Mouse (Mus musculus) olfactory bulb, adult 2 months (tissue): Measurements from ENCODE around the gene Nsun2. TPM values are rescaled to one million over a fixed set of nuclear protein-coding genes. Genes with fewer than 3 reads are reported as not detected.

Source experiments
- H3K27ac ChIP-seq: fragments of 200-500 bp; 2 replicates; pipeline ENCODE4 v1.5.1; 2012; ENCODE audit warnings: low read depth, low read length; ENCODE audit not compliant: insufficient read depth
- H3K4me1 ChIP-seq: fragments of 200-500 bp; 2 replicates; pipeline ENCODE4 v1.6.1; 2012; ENCODE audit warnings: low read length; ENCODE audit not compliant: control insufficient read depth, insufficient read depth
- H3K4me3 ChIP-seq: fragments of 200-500 bp; 2 replicates; pipeline ENCODE4 v1.5.1; 2012; ENCODE audit warnings: mild to moderate bottlenecking, low read depth, low read length, moderate library complexity; ENCODE audit not compliant: insufficient read depth
- CTCF ChIP-seq: fragments of 200-500 bp; IDR thresholded peaks from 2 replicates; pipeline ENCODE4 v1.5.1; 2012; ENCODE audit warnings: low read depth, mild to moderate bottlenecking, low read length, moderate library complexity; ENCODE audit not compliant: insufficient read depth
- POLR2A ChIP-seq: fragments of 200-500 bp; IDR thresholded peaks from 2 replicates; pipeline ENCODE4 v1.6.1; 2012; ENCODE audit warnings: mild to moderate bottlenecking, low read depth, low read length, moderate library complexity; ENCODE audit not compliant: insufficient read depth
- WGBS: fragments of 180-500 bp; shearing (Covaris S2); methylation state at CpG from one replicate; pipeline ENCODE4 v1.1.7; 2018; 5-methylcytosine and 5-hydroxymethylcytosine counted together
- polyA plus RNA-seq: library from polyadenylated mRNA; stranded (reverse); fragments of >200 nt; gene quantifications from 2 replicates; pipeline ENCODE4 v1.2.4, GENCODE M21; 2012; ENCODE audit warnings: low replicate concordance; ENCODE audit not compliant: missing spikeins, insufficient read depth, insufficient read length

Gene Nsun2
- polyA plus RNA-seq, 1 experiment = not detected

DNA sequence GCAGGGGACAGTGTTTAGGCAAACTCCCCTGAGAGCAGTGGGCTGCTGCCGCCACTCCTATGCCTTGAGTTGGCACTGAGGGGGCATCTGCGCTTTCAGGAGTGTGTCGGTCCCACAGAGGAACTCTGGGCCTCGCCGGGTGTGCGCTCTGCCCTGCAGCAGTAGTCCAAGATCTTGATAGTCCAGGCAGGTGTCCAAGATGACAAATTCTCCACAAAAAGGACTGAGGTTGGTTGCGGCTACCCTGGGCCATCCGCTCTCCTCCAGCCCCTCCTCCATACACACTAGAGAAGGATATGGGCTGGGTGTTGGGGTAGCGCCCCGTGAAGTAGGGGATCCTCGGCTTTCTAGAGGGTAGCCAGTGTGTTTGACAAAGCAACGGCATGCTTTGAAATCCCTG lies 10.0 kb downstream of the Nsun2 start:
- TF ChIP-seq CTCF (no peak), POLR2A (no peak)
- H3K4me1 ChIP-seq = peaks cover 27% of the 10 kb centered on the region
- no peak overlapping the region for H3K27ac ChIP-seq
- 64% methylated on average over 12 of the region's 12 CpGs for WGBS
- no peak overlapping the region for H3K4me3 ChIP-seq

DNA sequence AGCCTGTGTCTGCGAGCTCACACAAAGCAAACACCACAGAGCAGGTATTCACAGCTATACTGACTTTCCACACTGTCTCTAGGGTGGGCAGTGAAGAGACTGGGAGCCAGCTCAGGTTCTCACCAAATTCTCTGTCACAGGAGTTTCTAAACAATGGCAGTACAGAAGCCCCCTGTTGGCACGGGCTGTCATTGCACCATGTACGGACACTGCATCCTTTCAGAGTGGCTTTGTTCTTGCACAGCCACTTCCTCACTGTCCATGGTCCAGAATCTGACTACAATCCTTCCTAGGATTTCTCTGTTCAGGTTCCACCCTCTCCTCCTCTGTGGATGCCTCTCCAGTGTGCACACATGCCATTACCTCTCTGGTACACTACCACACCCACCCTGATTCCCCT lies 11.5 kb downstream of the Nsun2 start:
- Histone ChIP-seq H3K4me3 (no peak overlapping the region), H3K4me1 (peaks cover 27% of the 10 kb centered on the region), H3K27ac (no peak overlapping the region)
- TF ChIP-seq CTCF = no peak
- TF ChIP-seq POLR2A = no peak
- 40% methylated on average over 3 of the region's 3 CpGs for WGBS

DNA sequence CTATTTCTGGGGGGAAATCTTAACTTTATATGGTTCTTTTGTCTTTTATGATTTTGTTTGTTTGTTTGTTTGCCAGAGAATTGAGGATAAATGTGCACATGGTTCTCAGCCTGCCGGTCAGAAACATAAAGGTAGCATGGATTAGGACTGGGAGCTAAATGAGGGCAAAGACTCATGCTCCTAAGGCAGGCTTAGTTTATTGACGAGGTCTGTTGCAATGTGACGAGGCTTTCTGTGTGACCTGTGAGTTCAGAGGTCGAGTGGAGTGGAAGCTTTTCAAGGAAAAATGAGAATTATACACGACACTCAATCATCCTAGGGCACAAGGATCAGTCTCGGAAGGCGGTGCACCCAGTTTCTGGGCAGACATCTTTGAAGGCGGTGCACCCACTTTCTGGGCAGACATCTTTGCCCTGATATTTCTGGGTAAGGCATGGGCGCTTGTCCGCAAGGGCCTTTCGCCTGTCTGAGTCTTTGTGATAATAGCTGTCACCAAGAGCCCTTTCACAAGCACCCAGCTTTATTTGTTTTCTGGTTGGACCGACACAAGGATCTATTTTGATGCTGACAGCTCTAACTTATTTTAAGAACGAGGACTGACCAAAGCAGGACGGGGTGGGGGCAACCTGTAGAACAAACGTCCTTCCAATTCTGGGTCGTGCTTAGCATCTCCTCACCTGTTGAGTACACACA lies 14.1 kb downstream of the Nsun2 start:
- no peak overlapping the region for H3K4me3 ChIP-seq
- WGBS = 74% methylated on average over 16 of the region's 16 CpGs
- H3K27ac ChIP-seq = no peak overlapping the region
- peaks cover 14% of the 10 kb centered on the region for H3K4me1 ChIP-seq
- no peak for TF ChIP-seq POLR2A
- no peak for TF ChIP-seq CTCF

DNA sequence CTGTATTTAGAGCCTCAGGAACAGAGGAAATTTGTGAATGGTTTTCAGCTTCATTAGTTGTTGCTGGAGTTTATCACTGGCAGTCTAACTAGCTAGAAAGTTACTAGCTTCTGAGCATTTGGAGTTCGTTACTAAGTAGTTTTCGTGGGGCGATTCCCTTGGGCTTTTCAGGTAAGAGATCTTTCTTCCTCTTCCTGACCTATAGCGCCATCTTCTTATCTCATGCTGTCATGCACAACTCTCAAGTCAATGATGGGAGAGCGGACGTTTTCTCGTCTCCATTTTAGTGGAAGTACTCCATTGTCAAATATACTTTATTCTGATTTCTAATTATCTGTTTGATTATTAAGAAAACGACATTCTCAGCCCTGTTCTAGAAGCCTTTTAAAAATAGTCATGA lies 16.4 kb downstream of the Nsun2 start:
- H3K4me1 ChIP-seq = no peaks in the 10 kb centered on the region
- TF ChIP-seq CTCF (no peak), POLR2A (no peak)
- WGBS = 58% methylated on average over 8 of the region's 8 CpGs
- H3K27ac ChIP-seq = no peak overlapping the region
- H3K4me3 ChIP-seq = no peak overlapping the region

DNA sequence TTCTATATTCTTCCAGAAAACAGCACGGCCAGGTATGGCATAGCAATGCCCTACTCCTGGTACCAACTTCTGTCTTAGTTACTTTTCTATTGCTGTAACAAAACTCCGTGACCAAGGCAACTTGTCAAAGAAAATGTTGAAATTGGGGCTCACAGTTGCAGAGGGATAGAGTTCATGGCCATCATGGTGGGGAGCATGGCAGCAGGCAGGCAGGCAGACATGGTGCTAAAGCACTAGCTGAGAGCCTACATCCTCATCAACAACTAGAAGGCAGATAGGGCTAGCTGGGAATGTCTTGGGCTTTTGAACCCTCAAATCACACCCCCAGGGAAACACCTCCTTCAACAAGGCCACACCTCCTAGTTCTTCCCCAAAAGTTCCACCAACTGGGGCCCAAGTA lies 17.3 kb downstream of the Nsun2 start:
- TF ChIP-seq POLR2A (no peak), CTCF (no peak)
- WGBS = 94% methylated on average over 2 of the region's 2 CpGs

DNA sequence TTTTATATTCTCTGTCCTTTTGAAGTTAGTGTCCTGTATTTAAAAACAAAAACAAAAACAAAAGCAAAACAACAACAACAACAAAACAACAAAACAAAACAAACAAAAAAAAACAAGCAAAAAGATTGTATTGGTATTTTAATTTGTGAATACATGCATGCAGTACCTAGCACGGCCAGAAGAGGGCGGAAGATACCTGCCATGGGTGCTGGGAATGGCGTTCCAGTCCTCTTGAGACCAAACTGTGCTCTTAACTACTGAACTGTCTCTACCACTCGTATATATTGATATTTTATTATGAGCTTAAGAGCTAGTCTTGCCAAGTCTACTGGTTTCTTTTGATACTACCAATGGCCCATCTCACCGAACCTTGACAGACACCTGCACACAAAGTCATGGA lies 19.5 kb downstream of the Nsun2 start:
- no peak overlapping the region for H3K4me3 ChIP-seq
- no peak for TF ChIP-seq POLR2A
- TF ChIP-seq CTCF = peak; percentile 45; the same call in 1 of the 2 replicates
- 19% methylated on average over 5 of the region's 5 CpGs for WGBS
- H3K27ac ChIP-seq = no peak overlapping the region
- no peaks in the 10 kb centered on the region for H3K4me1 ChIP-seq

More for the DNA sequence above, 17.3 kb downstream of the Nsun2 start:
- Histone ChIP-seq H3K4me3 (no peak overlapping the region), H3K27ac (no peak overlapping the region), H3K4me1 (no peaks in the 10 kb centered on the region)

DNA sequence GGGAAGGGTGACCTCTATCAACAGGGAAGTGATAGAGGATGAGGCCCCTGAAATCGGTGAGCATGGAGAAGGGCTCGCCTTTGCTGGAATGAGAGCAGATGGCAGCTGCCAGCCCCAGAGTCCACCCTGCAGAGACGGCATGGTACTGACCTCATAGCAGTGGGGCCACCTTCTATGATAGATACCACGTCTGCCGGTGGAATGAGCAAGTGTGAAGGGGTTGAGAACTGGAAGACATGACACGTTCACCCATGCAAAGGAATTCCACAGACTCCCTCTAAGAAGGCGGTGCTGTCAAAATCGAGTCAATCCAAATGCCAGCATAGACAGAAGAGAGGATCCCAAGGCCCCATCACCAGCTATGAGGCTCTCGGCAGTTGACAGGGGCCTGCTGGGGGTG lies 20.7 kb downstream of the Nsun2 start:
- TF ChIP-seq CTCF (no peak), POLR2A (no peak)
- no peaks in the 10 kb centered on the region for H3K4me1 ChIP-seq
- 89% methylated on average over 9 of the region's 9 CpGs for WGBS

DNA sequence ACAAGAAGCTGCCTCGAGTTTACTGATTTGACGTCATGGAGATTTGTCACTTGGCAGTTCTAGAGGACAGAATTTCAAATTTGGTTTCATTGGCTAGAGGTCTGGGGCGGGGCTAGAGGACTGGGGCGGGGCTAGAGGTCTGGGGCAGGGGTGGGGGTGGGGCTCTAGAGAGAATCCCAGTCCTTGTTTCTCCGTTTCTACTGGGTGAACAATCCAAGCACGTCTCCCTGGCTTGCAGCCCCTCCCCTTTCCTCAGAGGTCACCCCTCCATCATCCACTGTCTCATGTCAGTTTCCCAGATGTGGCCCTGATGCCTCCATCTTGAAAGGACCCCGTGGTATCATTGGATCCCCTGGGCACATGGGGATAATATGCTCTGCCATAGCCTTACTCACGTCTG lies 21.5 kb downstream of the Nsun2 start:
- TF ChIP-seq CTCF (no peak), POLR2A (no peak)
- Histone ChIP-seq H3K4me3 (no peak overlapping the region), H3K27ac (no peak overlapping the region), H3K4me1 (no peaks in the 10 kb centered on the region; the same call in 1 of the 2 replicates)
- WGBS = 44% methylated on average over 8 of the region's 8 CpGs

More for the DNA sequence above, 20.7 kb downstream of the Nsun2 start:
- Histone ChIP-seq H3K27ac (no peak overlapping the region), H3K4me3 (no peak overlapping the region)

DNA sequence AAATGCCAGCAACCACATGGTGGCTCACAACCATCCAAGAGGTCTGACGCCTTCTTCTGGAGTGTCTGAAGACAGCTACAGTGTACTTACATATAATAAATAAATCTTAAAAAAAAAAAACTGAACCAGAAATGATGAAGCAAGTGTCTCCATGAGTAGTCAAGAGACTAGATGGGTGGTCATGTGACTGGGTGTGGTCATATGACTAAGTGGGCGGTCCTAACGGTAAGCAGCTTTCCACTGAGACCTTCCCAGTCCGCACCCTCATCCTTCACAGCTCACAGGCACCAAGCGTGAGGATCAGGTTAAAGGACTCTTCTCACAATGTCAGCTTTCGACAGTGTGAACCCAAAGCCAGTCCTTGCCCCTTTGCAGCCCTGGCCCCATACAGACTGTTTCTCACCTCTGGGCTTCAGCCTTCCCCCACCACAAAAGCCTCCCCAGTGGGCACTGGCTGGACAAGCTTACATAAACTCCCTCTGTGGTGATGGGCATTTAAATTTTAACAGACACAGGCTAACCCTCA lies 22.5 kb downstream of the Nsun2 start:
- TF ChIP-seq CTCF (no peak), POLR2A (no peak)
- 92% methylated on average over 6 of the region's 6 CpGs for WGBS

DNA sequence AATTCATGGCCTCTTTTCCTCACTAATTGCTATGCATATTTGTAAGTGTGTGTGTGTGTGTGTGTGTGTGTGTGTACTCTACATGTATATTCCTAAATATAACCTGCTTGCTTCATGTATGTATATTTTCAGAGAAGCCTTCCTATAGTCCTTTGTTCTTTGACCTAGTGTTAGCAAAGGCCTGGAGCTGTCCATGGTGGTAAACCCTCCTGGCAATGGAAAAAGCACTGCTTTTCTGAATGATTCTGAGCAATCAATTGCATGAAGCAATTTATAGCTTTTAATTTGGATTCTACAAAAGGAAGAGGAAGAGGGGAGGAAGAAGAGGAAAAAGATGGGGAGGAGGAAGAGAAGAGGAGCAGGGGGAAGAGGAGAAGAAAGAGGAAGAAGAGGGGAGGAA lies 23.2 kb downstream of the Nsun2 start:
- H3K4me1 ChIP-seq = no peaks in the 10 kb centered on the region; the same call in 1 of the 2 replicates
- H3K27ac ChIP-seq = no peak overlapping the region
- TF ChIP-seq CTCF (no peak), POLR2A (no peak)
- no peak overlapping the region for H3K4me3 ChIP-seq

More for the DNA sequence above, 22.5 kb downstream of the Nsun2 start:
- Histone ChIP-seq H3K4me1 (no peaks in the 10 kb centered on the region; the same call in 1 of the 2 replicates), H3K27ac (no peak overlapping the region), H3K4me3 (no peak overlapping the region)
